Mouse (Mus musculus) lung, adult 2 months (tissue): ENCODE measurements around the gene Rassf3.

Source experiments
- CTCF ChIP-seq: fragments of 200-500 bp; IDR thresholded peaks from 2 replicates; pipeline ENCODE4 v1.5.1; 2011; ENCODE audit warnings: mild to moderate bottlenecking, low read length, control low read depth; ENCODE audit not compliant: insufficient read depth
- POLR2A ChIP-seq: fragments of 200-500 bp; IDR thresholded peaks from 2 replicates; pipeline ENCODE4 v1.6.1; 2011; ENCODE audit warnings: low read depth, mild to moderate bottlenecking, control low read depth, low read length, borderline replicate concordance; ENCODE audit errors: extremely low read depth

DNA sequence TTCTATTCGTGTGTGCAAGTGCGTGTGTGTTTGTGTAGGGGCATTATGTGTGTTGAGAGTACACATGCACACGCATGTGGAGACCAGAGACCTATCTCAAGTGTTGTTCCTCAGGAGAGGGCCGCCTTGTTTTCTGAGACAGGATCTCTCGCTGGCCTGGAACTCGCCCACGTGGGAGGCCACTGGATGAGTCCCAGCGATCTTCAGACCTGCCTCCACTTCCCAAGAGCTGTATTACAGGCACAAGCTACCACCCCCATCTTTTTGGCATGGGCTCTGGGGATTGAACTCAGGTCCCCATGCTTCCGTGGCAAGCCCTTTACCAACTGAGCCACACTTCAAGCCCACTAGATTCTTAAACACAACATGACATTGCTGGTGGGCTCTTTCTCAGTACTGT is 17.7 kb downstream of the Rassf3 start:
- TF ChIP-seq CTCF (no peak), POLR2A (no peak)
